Mouse (Mus musculus): Measurements from ENCODE around the gene Mup9.
"Not testable (repeated sequence)": the region's sequence is repeated elsewhere in the genome, so short reads cannot be mapped to it uniquely, and the experiment has no call there.

- TF ChIP-seq CTCF, POLR2A (IDR thresholded peaks at IDR 0.05; ENCODE audit: extremely low read depth, insufficient read depth, low read length): not testable (repeated sequence)
Measured at GRCm38 (mm10) chr4:60421852-60422251, at the start of gene Mup9.
